Mouse (Mus musculus) liver, embryonic 14 days (tissue): ENCODE measurements around the gene Ei24. TPM values are rescaled to one million over a fixed set of nuclear protein-coding genes. Genes with fewer than 3 reads are reported as not detected.

Source experiments
- polyA plus RNA-seq: library from polyadenylated mRNA; depleted of rRNA; stranded (reverse); fragments of >200 nt; gene quantifications from 2 replicates; pipeline ENCODE4 v1.2.3, GENCODE M21; 2012; rRNA removed

Gene Ei24
- polyA plus RNA-seq, result 17.0 and 20.7 TPM in 2 replicates

GRCm38 (mm10) chr9:36796781-36797555 is at the start of gene Ei24:
TSS of gene Ei24 (minus strand) at chr9:36797393.

GRCm38 (mm10) chr9:36821644-36822000 is 24.4 kb upstream of the Ei24 start, which contains the start of gene Fez1:
TSS of gene Fez1 (plus strand) at chr9:36821864.

DNA sequence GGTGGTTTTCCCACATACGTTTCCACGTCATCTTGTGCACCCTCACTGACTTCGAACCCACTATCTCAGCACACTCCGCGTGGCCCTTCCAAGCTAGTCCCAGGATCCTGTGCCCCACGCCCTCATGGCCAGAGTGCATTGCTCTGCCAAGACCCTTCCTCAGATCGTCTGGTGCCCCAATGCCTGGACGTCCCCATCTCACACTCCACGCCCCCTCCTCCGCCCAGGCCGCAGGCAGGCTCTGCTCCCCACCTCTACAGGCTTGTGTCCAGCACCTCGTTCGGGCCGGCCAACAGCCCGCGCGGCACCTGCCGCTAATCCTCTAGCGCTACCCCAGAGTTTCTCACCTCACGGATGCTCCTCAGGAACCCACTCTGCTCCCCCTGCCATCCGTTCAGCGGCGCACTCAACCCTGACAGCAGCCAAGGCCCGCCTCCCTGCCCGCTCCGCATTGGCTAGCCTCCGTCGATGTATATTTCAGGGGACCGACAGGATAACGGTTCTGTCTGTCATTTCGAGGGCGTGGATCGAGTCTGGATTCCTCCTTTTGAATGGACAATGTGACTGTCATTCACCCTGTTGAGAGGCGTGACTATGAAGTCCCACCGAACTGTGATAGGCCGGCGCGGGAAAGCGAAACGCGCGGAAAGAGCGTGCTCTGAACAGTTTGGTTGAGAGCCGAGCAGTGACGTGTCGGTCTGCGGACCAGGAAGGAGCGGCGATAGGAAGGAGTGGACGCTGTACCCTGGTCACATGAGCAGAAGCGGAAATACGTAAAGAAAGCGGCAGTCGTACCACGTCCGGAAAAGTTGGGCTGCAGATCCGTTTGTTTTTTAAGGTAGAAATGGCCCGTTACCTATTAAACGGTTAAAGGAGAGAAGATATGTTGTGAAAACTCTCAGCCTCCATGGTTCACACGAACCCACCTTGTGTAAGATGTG is 29.7 kb downstream of the Ei24 start, which contains the start of gene Stt3a:
Gene Stt3a (minus strand): TSS at position 477 of the 941 bp plus-strand sequence.

Other genes starting within 250 kb of the Ei24 start
- not detected in 2 replicates for gene Gm17689, start 214.8 kb downstream of the Ei24 start, polyA plus RNA-seq
- gene A630095E13Rik, start 154.0 kb downstream of the Ei24 start, polyA plus RNA-seq, result not detected in 2 replicates
- gene Acrv1, start 104.2 kb downstream of the Ei24 start, polyA plus RNA-seq, result not detected in 2 replicates
- 10.7 and 11.7 TPM in 2 replicates for gene Chek1, start 70.3 kb downstream of the Ei24 start, polyA plus RNA-seq
- 73.9 and 95.7 TPM in 2 replicates for gene Stt3a, start 29.7 kb downstream of the Ei24 start, polyA plus RNA-seq
- gene Fez1, start 24.5 kb upstream of the Ei24 start, polyA plus RNA-seq, result 0.05 and 0.20 TPM in 2 replicates